Mouse (Mus musculus) lung, postnatal 0 days (tissue): ENCODE results near the gene Pard6a.

Experiments
- CTCF ChIP-seq: IDR thresholded peaks from 2 replicates; pipeline ENCODE4 v1.5.1; 2016; ENCODE audit warnings: antibody characterized with exemption, mild to moderate bottlenecking
- EP300 ChIP-seq: IDR thresholded peaks from 2 replicates; pipeline ENCODE4 v1.6.1; 2016; ENCODE audit warnings: antibody characterized with exemption, mild to moderate bottlenecking, control low read depth

- TF ChIP-seq CTCF (no peak), EP300 (no peak)
Measured at GRCm38 (mm10) chr8:105690978-105691377, 10.0 kb upstream of the Pard6a start.
